Mouse (Mus musculus) cerebellum, adult 18-20 months (tissue): ENCODE measurements at regions not wholly inside any gene's neighbourhood (a gene's known extent, or its start where the extent isn't known, plus 50 kb on each side); places are given as distances from the start of the nearest gene placed in this dataset.

ENCODE experiments used
- DNase-seq, 2 experiments: peaks; one replicate each; pipeline ENCODE4 v3.0.0; 2021

DNA sequence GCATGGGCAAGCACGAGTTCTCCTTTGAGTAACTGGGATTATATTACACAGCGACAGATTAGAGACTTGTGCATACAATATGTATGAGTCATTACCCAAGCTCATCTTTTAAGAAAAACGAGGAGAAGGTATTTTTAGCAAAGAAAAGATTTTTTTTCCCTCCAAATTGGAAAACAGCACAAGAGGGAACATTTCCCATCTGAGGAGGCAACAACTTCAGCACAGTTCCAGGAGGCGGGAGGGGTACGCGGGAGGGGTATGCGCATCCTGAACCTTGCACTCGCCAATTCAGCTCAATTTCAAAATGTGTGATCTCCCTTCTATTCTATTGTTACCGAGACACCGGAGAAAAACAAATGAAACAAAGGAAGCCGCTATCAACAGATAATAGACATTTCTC lies 472.6 kb upstream of the Tmem132c start:
- DNase-seq = no peak

DNA sequence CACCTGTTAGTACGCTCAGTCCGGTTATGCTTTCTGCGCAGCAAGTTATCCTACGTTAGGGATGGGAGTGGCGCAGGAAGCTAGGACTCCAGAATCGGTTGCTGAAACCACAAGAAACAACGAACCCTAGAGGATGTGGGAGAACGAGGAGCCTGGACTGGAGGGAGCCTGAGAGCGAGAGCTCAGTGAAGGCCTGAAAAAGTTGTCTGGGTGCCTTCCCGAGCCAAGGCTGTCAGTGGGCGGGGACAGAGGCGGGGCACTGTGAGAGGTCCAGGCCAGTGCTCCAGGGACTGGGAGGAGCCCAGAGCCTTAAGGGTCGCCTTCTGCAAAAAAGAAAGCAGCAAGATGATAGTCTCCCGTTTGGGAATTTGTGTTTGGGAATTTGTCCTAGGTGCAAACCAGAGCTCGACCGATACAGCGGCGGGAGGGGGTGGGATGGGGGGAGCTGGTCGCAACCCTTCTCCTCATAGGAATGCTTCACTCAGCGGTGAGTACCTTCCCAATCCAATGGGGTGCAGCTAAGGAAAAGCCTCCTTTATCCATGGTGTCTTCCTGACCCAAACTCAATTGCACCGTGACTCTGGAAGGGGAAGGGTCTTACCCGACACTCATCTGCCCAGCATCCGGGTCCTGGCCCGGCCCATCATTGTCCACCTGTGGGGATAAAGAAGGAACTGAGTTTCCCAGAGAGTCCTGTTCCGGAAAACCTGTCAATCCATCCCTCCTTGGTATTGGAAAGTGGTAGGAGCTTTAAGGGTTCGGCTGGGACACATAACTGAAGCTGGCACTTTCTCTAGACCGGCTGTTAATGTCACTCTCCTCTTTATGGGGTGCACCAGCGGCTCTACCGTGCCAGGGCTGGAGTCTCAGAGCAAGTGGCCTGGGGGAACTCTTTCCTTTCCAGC lies 453.6 kb upstream of the Tmem132c start:
- DNase-seq = peak in 1 of 2 experiments; percentile 11

DNA sequence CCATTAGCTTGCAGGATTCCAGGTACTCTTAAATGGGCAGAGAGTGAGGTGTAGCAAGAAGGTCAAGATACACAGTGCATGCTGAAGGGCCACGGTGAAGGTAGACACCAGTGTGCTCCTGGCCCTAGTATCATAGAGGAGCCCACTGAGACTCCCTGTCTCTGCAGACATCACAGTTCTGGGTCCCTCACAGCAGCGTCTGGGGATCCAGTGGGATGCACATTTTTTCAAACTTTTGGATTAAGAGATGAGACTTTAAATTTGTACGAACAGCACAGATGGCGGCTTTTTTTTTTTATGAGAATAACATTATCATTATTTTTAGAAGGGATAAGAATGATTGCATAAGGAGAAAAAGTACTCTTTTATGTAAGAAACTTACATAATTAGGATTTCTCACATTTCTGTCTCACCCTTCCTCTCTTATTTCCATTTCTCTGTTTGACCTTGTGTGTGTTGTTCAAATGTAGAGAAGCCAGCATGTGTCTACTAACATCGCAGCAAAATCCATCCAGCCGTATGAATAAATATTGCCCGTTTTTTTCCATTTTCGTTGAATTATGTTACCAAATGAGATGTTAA lies 441.8 kb upstream of the Tmem132c start:
- DNase-seq = no peak

DNA sequence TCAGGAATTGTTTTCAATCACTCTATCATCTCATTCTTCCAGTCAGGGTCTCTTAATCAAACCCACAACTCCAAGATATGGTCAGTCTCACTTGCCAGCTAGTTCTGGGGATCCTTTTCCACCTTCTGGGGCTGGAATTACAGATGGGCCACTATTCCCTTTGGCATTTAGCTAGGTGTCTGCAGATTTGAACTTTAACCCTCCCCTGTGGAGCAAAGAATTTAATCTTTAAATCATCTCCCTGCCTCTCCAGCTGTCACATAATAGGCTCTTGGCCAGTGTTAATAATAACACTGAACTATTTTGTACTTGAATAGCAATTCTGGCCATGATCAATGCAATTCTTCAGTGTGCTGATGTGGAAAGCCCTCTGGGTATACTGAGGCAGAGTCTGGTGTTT lies 435.0 kb upstream of the Tmem132c start:
- no peak for DNase-seq

DNA sequence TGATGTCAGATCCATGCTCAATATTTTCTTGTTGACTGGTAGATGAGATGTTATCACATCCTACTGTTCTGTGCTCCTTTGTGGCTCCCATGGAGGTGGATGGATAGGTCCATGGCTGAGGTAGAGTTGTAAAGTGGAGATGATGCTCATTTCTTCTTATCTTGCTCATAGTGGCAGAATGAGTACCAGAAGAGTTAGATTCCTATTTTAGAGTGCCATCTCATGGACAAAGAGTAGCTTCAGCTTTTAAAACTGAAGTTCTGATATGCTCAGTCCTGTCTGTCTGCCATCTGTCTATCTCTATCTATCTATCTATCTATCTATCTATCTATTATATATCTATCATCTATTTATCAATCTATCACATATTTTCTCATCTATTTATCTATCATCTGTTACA lies 425.5 kb upstream of the Tmem132c start:
- no peak for DNase-seq

DNA sequence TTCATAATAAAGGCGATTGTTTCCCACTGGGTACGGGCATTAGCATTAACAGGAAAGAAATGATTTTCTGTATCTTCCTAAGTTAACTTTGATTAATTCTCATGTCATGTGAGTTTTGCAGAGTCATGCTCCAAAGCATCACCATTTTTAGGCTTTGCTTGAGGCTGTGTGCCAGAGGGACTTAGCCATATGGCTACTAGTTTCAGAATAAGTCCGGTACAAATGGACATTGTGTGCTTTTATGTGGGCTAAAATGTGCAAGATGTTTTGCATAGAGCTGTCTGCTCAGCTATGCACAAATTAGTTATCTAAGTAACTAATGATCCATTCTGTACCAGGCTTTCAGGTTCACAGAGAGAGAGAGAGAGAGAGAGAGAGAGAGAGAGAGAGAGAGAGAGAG lies 406.2 kb upstream of the Tmem132c start:
- DNase-seq = no peak

DNA sequence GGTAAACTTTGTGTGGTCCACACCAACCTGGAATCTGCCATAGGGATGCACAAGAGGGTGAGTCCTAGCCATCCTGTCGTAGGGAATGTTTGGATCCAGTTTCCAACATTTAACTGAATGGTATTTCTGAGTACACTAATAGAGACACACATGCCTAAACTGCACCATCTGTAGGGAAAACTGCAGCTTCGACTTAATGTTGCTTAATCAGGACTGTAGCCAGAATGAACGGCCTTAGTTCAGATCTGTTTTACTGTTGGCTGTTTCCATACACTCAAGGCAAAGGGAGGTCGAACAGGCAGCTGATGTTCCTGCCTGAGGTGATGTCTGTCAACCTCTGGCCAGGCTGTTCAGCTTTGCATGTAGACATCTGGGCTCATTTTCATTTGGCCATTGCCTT lies 399.0 kb upstream of the Tmem132c start:
- no peak for DNase-seq

DNA sequence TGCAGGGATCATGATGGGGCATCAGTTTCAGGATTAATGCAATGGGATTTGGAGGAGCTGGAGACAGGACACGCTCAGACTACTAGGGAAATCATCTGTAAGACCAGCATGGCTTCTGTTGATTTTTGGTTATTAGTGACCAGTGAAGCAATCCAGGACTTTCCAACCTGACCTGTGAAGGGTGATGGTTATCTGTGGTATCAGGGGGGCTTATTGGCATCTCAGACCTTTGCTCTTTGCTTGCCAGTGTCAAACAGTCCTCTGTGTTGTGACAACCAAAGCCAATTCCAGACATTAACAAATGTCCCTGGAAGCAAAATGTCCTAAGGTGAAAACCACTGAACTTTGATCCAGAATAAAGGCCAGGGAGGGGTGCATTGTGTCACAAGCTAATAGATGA lies 379.5 kb upstream of the Tmem132c start:
- no peak for DNase-seq

DNA sequence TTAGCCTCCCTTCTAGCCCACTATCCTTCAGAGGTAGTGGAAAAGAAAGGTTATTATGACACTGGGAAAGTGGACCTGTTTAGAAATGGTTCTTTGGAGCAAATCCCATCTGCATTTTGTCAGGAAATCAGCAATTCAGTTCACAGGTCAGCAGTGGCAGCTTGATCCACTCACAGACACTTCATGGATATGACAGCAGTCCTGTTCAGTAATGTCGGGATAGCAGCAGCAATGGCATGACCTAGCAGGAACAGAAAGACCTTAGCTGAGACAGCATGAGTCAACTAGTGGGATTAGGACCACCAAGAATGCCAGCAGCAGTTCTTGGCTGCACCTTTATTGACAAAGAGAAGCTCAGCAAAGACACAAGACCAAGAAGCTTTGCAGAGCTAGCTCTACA lies 365.8 kb upstream of the Tmem132c start:
- DNase-seq = no peak

DNA sequence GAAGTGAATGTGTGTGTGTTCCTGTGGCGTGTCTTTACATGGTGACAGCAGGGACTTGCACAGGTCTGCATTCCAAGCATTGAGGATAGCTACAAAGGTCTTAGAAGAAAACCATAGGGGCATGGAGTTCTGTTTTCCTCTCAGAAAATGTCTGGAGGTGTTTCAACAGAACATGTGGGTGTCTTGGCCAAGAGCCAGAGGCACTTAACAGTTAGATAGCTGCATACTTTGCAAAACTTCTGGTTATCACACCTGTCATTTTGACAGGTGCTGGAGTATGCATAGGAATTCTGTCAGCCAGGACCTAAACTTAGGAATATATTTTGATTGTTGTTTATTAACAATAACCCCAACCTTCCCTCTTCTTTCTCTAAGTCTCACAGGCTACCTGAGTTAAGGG lies 350.9 kb upstream of the Tmem132c start:
- no peak for DNase-seq

DNA sequence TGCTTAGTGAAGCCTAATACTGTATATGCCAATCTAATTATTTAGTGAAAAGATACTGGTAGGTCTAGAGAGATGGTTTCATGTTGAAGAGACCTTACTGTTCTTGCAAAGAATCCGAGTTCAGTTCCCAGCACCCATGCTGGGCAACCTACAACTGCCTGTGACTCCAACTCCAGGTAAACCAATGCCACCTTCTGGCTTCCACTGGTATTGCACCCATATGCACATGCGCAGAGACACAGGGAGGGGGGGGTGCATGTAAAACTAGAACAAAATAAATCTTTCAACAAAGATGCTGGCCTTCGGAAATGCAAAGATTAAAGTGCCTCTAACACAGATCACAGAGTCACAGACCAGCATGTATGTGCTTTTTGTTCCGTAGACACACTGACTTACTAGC lies 348.5 kb upstream of the Tmem132c start:
- DNase-seq = no peak

DNA sequence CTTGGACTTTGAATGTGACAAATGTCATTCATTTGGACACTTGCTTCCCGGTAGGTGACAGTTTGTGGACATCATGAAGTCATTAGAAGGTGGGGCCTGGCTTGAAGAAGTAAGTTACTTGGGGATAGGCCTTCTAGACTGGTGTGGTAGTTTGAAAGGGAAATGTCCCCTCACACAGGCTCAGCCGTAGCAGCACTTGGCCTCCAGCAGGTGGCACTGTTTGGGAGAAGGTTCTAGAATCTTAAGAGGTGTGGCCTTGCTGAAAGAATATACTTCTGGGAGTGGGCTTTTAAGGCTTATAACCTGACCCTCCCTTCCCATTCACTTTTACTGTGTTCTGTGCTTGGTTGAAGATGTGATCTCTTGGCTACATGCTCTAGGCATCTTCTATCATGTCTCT lies 331.5 kb upstream of the Tmem132c start:
- no peak for DNase-seq

DNA sequence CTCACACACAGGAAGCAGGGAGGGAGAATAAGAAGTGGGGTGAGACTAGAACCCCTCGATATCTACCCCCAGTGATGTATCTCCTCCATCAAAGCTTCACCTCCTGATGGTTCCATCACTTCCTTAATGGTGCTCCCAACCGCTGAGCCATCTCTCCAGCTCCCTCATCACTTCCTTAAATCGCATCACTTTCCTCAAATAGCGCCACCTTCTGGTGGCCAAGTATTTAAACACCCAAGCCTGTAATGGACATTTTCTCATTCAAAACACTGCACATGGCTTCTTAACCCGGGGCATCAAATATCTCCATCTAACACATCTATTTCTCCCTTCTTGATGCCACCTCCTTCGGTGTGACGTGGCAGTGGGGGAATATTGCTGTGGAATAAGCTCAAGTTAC lies 324.3 kb upstream of the Tmem132c start:
- DNase-seq = no peak

DNA sequence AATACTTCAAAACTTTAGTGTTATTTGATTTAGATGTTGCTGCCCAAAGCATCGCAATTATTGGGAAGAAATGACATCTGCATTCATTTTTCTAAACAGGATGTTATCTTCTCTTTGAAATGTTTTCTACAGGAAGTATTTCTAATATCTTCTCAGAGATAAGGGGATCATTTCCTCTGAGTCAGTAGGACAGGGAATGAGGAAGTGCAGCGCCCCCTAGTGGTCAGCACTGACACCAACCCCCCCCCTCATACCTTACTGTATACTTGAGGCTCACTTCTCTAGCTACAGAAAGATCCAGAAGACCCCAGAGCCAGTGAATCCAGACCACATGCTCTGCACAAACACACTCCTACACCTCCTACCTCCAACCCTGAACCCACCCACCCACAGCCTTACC lies 308.1 kb upstream of the Tmem132c start:
- no peak for DNase-seq

DNA sequence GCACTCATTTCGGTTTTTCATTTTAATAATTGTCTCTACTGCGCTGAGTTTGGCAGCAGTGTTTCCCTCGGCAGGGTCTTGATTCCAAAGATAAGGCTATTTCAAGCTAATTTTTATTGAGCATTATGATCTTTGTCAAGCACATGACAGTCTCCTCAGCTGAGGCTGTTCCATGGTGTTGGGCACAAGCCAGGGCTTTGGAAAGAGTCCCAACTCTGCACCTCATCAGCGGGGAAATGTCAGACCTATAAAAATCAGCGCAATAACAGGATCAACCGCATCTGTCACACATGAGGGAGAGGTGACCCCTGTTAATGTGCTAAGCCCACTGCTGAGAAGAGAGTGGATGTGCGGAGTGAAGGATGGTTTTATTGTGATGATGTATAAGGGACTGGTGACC lies 296.7 kb upstream of the Tmem132c start:
- peak in 1 of 2 experiments; percentile 1 for DNase-seq

DNA sequence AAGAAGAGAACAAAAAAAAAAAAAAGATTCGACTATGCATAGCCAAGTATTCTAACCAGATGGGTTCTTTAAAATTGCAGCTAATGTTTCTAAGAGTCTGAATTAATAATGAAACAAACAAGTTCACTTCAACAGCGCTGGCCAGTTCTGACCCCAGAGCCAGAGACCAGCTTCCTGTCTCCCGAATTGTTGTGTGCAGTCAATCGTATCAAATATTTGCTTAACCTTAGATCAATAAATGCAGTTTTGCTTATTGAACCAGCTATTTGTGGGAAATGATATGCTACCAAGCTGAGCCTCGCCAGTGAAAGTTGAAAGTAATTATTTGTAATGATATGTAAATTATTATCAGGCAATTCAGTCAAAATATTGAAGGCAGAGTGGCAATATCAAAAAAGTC lies 287.4 kb upstream of the Tmem132c start:
- no peak for DNase-seq

DNA sequence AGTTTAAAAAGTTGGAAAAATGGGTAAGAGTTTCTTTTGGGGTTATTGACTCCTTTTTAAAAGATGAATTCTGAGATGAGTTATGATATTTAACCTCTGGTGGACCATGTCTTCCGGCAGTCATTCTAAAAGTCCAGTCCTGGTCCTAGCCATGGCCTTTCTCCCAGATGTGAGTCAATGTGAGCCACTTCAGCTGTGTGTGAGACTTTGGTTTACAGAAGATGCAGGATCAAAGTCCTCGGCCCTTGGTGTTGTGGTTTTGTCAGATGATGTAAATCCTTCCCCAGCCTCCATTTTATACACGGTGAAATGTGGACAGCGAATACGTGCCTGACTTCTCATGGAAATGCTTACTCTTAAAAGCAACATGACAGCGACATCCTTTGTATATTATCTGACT lies 287.0 kb upstream of the Tmem132c start:
- no peak for DNase-seq

DNA sequence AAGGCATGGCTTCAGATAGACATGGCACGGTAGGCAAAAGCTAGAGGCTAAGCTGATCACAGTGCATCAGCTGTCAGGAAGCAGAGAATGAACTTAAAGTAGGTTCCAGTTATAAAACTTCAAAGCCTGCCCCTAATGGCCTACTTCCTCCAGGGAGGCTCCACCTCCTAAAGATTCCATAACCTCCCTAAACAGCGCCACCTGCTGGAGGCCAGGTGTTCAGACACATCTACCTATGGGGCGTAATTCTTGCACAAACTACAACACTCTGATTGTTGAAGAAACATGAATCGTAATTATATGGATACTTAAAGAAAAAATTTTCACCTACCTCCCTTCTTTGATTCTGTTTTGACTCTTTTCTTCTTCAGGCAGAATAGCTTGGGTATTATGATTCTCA lies 277.0 kb upstream of the Tmem132c start:
- DNase-seq = no peak

DNA sequence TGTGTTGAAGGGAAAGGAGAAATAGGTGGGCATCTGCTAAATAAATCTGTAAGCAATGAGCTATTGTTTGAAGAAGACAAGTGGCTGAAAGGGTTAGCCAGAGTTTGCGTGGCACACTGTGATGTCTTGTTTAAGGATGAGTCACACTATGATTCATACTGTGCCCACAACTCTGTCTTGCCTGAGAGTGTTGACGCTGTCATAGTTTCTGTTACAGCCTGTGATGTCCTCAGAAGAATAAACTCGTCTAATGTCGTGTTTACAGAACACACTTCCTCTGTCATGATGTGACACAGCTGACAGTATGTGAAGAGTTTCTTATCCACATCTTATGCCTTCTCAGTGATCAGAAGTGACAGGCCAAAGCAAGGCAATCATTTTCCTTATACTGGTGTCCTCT lies 274.5 kb upstream of the Tmem132c start:
- no peak for DNase-seq

DNA sequence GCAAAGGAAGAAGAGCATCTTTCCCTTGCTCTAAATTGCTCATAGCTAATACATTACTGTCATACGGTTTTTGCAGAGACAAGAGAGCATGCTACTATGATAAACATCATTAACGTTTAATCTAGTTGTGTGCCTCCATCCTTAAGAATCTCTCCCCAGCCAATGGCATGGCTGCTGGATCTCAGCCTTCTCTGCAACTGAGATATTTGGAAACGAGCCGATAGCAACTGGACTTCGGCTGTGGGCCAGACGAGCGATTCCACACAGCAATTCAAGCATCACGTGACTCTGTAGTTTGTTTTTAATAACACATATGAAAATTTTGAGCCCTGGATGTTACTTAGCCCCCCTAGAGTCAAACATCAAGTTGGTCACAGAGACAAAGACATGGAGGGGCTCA lies 272.2 kb upstream of the Tmem132c start:
- DNase-seq = no peak

DNA sequence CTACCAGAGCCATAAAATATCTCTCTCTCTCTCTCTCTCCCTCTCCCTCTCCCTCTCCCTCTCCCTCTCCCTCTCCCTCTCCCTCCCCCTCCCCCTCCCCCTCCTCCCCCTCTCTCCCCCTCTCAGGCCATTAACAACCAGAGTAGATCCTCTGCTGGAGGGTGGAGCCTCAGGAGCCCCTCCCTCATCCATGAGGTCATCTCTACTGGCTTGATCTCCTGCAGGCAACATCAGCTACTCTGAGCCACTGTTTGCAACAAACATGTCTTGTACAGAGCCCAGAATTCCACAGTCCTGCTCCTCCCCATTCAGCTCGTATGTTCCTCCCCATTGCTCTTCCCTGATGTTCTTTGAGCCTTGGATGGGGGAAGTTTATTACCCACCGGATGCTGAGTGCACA lies 270.3 kb upstream of the Tmem132c start:
- DNase-seq = no peak

DNA sequence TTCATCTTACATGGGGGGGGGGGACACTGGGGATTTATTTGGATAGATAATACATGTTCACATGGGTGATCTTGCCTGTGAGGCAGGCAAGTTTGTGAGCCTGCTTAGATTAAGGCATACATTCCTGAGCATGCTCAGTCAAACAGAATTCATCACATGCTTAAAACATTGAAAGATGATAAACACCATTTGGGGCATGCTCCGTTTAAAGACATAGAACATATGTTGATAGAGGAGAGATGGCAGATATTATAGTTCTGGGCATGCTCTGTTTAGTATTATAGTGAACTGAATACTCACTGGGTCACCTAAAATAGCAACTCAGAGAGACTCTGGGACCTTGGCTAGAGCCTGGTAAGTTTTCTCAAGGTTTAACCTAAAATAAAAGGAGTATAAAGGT lies 269.6 kb upstream of the Tmem132c start:
- DNase-seq = no peak

DNA sequence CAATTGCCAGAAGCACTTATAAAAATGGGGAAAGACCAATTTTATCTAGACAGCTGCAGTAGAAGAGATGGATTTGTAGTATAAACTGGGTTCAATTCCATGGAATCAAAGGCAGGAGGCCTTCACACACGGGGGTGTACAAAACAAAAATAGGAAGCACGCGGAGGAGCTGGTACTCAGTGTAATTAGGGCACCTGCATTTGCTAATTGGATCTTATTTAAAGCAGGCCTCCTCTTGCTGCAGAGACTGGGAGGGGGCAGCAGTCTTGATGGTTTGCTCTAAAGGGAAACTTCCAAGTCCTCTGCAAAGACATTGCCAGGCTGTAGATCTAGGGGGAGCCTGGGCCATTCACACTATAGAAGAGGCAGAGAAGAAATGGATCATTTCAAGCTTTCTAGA lies 268.2 kb upstream of the Tmem132c start:
- peak in 1 of 2 experiments; percentile 4 for DNase-seq

DNA sequence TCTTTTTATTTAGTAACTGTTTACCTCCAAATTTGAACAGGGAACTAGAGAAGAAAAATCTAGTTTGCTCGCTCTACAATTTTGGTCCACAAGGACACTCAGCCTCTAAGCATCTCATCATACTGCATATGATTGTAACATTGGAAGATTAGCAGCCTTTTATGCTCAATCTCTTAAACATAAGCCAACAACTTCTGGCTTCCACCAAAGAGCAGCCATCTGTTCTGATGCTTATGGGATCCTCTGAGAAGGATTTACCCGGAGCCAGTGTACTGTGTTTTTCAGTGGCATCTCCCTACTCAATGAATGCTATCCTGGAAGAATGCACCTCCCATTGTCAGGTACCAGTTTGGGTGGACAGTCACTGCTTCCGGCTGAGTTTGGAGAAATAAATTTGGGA lies 267.0 kb upstream of the Tmem132c start:
- no peak for DNase-seq

DNA sequence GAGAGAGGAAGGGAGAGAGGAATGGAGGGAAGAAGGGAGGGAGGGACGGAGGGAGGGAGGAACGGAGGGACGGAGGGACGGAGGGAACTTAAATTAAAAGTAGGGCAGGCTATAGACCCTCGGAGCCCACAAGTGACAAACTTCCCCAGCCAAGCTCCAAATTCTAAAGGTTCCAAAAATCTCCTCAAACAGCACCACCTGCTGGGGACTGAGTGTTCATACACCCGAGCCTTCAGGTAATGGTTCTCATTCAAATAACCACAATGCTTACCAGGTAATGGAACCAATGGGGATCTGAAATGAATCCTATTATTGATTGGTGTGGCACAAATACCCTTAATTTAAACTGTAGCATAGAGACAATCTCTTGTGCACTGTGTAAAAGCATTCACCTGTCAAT lies 246.0 kb upstream of the Tmem132c start:
- no peak for DNase-seq
